Mouse (Mus musculus) midbrain, embryonic 16.5 days (tissue): ENCODE results near the gene E030018B13Rik. TPM values are rescaled to one million over a fixed set of nuclear protein-coding genes. Genes with fewer than 3 reads are reported as not detected.
A peak's percentile ranks its signal among the peaks of the same experiment; 100 is the strongest.

Source experiments
- ATAC-seq: fragments of 200-750 bp; cut with Nextera tagmentation; 2 replicates; pipeline ENCODE4 v1.8.0; 2017; ENCODE audit warnings: moderate TSS enrichment
- H3K27ac ChIP-seq: fragments of 300-500 bp; sonication (generic); 2 replicates; pipeline ENCODE4 v1.5.1; 2014; ENCODE audit warnings: mild to moderate bottlenecking, low read length, mixed read lengths
- H3K27me3 ChIP-seq: fragments of 300-500 bp; sonication (generic); 2 replicates; pipeline ENCODE4 v1.6.1; 2014; ENCODE audit warnings: low read depth, low read length, mixed read lengths; ENCODE audit not compliant: control insufficient read depth, insufficient read depth
- H3K36me3 ChIP-seq: fragments of 300-500 bp; sonication (generic); 2 replicates; pipeline ENCODE4 v1.6.1; 2014; ENCODE audit warnings: mild to moderate bottlenecking, low read length, moderate library complexity, mixed read lengths; ENCODE audit not compliant: control insufficient read depth, insufficient read depth
- H3K4me1 ChIP-seq: fragments of 300-500 bp; sonication (generic); 2 replicates; pipeline ENCODE4 v1.6.1; 2014; ENCODE audit warnings: mild to moderate bottlenecking, low read length, mixed read lengths; ENCODE audit not compliant: control insufficient read depth, insufficient read depth
- H3K4me2 ChIP-seq: fragments of 300-500 bp; sonication (generic); 2 replicates; pipeline ENCODE4 v1.6.1; 2014; ENCODE audit warnings: mild to moderate bottlenecking, low read length, mixed read lengths
- H3K4me3 ChIP-seq: fragments of 300-500 bp; sonication (generic); 2 replicates; pipeline ENCODE4 v1.5.1; 2014; ENCODE audit warnings: low read depth, mild to moderate bottlenecking, low read length, moderate library complexity, mixed read lengths
- H3K9ac ChIP-seq: fragments of 300-500 bp; sonication (generic); 2 replicates; pipeline ENCODE4 v1.6.1; 2014; ENCODE audit warnings: low read depth, low read length, mixed read lengths
- H3K9me3 ChIP-seq: fragments of 300-500 bp; sonication (generic); replicated peaks from 2 replicates; pipeline ENCODE4 v1.6.1; 2014; ENCODE audit warnings: mild to moderate bottlenecking, low read length, mixed read lengths; ENCODE audit not compliant: control insufficient read depth, poor library complexity, severe bottlenecking
- WGBS: fragments of 180-500 bp; shearing (Covaris S2); extraction: QIAGEN DNeasy Blood & Tissue Kit; methylation state at CpG from one replicate; pipeline ENCODE4 v1.1.7; 2014; 5-methylcytosine and 5-hydroxymethylcytosine counted together
- polyA plus RNA-seq: library from polyadenylated mRNA; unstranded; fragments of >200 nt; fragmentation: Nextera tagmentation; extraction: Ambion mirVana; gene quantifications from 2 replicates; pipeline ENCODE4 v1.2.1, GENCODE M21; 2015

The E030018B13Rik gene
- polyA plus RNA-seq, 1 experiment from 2014 or later, result not detected

GRCm38 (mm10) chr7:63947514-63948487, 31.1 kb downstream of the E030018B13Rik start:
- H3K4me1 ChIP-seq, result peaks cover 3% of the 10 kb centered on the region; the same call in 1 of the 2 replicates
- no peak overlapping the region for H3K27ac ChIP-seq
- H3K9ac ChIP-seq, result no peak overlapping the region
- no peaks in the 10 kb centered on the region for H3K36me3 ChIP-seq
- no peak overlapping the region for H3K4me2 ChIP-seq
- H3K4me3 ChIP-seq, result no peak overlapping the region
- no peaks in the 10 kb centered on the region for H3K9me3 ChIP-seq
- WGBS, result 48% methylated on average over 11 of the region's 11 CpGs
- no peak for ATAC-seq
- no peaks in the 10 kb centered on the region for H3K27me3 ChIP-seq

- Histone ChIP-seq H3K4me2 (no peak overlapping the region), H3K4me3 (no peak overlapping the region), H3K27me3 (no peaks in the 10 kb centered on the region), H3K9me3 (no peaks in the 10 kb centered on the region), H3K27ac (no peak overlapping the region), H3K4me1 (peaks cover 3% of the 10 kb centered on the region; the same call in 1 of the 2 replicates), H3K36me3 (no peaks in the 10 kb centered on the region), H3K9ac (no peak overlapping the region)
- ATAC-seq, result no peak
- 85% methylated on average over 3 of the region's 3 CpGs for WGBS
Measured at GRCm38 (mm10) chr7:63949176-63949575, 32.5 kb downstream of the E030018B13Rik start.

GRCm38 (mm10) chr7:63950931-63951607, 34.4 kb downstream of the E030018B13Rik start:
- WGBS, result 77% methylated on average over 10 of the region's 10 CpGs
- no peaks in the 10 kb centered on the region for H3K9me3 ChIP-seq
- H3K4me1 ChIP-seq, result peaks cover 3% of the 10 kb centered on the region; the same call in 1 of the 2 replicates
- H3K36me3 ChIP-seq, result no peaks in the 10 kb centered on the region
- H3K9ac ChIP-seq, result no peak overlapping the region
- ATAC-seq, result peak; percentile 57; the same call in 1 of the 2 replicates
- no peak overlapping the region for H3K4me3 ChIP-seq
- no peak overlapping the region for H3K4me2 ChIP-seq
- H3K27ac ChIP-seq, result no peak overlapping the region
- H3K27me3 ChIP-seq, result no peaks in the 10 kb centered on the region

GRCm38 (mm10) chr7:63952077-63952898, 35.6 kb downstream of the E030018B13Rik start:
- WGBS, result 32% methylated on average over 7 of the region's 7 CpGs
- H3K9ac ChIP-seq, result no peak overlapping the region
- no peak overlapping the region for H3K4me3 ChIP-seq
- no peak overlapping the region for H3K27ac ChIP-seq
- ATAC-seq, result no peak
- no peaks in the 10 kb centered on the region for H3K9me3 ChIP-seq
- H3K4me1 ChIP-seq, result peaks cover 8% of the 10 kb centered on the region; the same call in 1 of the 2 replicates
- H3K27me3 ChIP-seq, result no peaks in the 10 kb centered on the region
- no peak overlapping the region for H3K4me2 ChIP-seq
- no peaks in the 10 kb centered on the region for H3K36me3 ChIP-seq

GRCm38 (mm10) chr7:63955440-63955839, 38.8 kb downstream of the E030018B13Rik start:
- H3K4me2 ChIP-seq, result no peak overlapping the region

GRCm38 (mm10) chr7:63956138-63956823, 39.6 kb downstream of the E030018B13Rik start:
- Histone ChIP-seq H3K4me1 (peaks cover 25% of the 10 kb centered on the region), H3K27ac (peak overlapping the region; percentile 69), H3K9ac (no peak overlapping the region)

More at GRCm38 (mm10) chr7:63955440-63955839, 38.8 kb downstream of the E030018B13Rik start:
- ATAC-seq, result no peak
- Histone ChIP-seq H3K9me3 (no peaks in the 10 kb centered on the region), H3K36me3 (no peaks in the 10 kb centered on the region), H3K9ac (no peak overlapping the region), H3K4me1 (peaks cover 25% of the 10 kb centered on the region), H3K27me3 (no peaks in the 10 kb centered on the region), H3K4me3 (no peak overlapping the region), H3K27ac (no peak overlapping the region)
- WGBS, result 98% methylated on average over 2 of the region's 2 CpGs

GRCm38 (mm10) chr7:63956981-63957713, 40.5 kb downstream of the E030018B13Rik start:
- 8% methylated on average over 16 of the region's 16 CpGs for WGBS
- Histone ChIP-seq H3K9me3 (no peaks in the 10 kb centered on the region), H3K4me3 (no peak overlapping the region), H3K36me3 (no peaks in the 10 kb centered on the region), H3K9ac (peak overlapping the region; percentile 8; the same call in 1 of the 2 replicates), H3K27me3 (no peaks in the 10 kb centered on the region), H3K4me1 (peaks cover 24% of the 10 kb centered on the region), H3K4me2 (no peak overlapping the region), H3K27ac (peak overlapping the region; percentile 69)
- peak; percentile 76 for ATAC-seq

More at GRCm38 (mm10) chr7:63956138-63956823, 39.6 kb downstream of the E030018B13Rik start:
- Histone ChIP-seq H3K9me3 (no peaks in the 10 kb centered on the region), H3K4me3 (no peak overlapping the region), H3K4me2 (no peak overlapping the region), H3K36me3 (no peaks in the 10 kb centered on the region), H3K27me3 (no peaks in the 10 kb centered on the region)
- ATAC-seq, result no peak
- 59% methylated on average over 14 of the region's 14 CpGs for WGBS
